Mouse (Mus musculus): Measurements from ENCODE around the gene Myo6.

- TF ChIP-seq CTCF (IDR thresholded peaks at IDR 0.05; ENCODE audit: insufficient read depth, low read length) (no peak), POLR2A (IDR thresholded peaks at IDR 0.05; ENCODE audit: borderline replicate concordance, extremely low read depth, low read depth, low read length) (no peak)
Measured at GRCm38 (mm10) chr9:80188324-80188893, 23.6 kb downstream of the Myo6 start.

Data from lung, adult 2 months (tissue).